Mouse (Mus musculus) spleen, adult 2 months (tissue): ENCODE measurements around the gene 4930470P17Rik. TPM values are rescaled to one million over a fixed set of nuclear protein-coding genes. Genes with fewer than 3 reads are reported as not detected.

Experiments used
- DNase-seq, 2 experiments: peaks; one replicate each; pipeline versions ENCODE4 v3.0.0 to v3.0.0-alpha.2; 2012 to 2021; ENCODE audit warnings: low spot score in 2 of 2, low read depth in 1 of 2
- H3K27ac ChIP-seq: fragments of 200-500 bp; 2 replicates; pipeline ENCODE4 v1.5.1; 2012; ENCODE audit warnings: low read length, inconsistent platforms; ENCODE audit not compliant: insufficient read depth
- H3K27me3 ChIP-seq: fragments of 200-500 bp; 2 replicates; pipeline ENCODE4 v1.6.1; 2012; ENCODE audit warnings: mild to moderate bottlenecking, moderate library complexity, low read length, inconsistent platforms; ENCODE audit not compliant: control insufficient read depth, insufficient read depth
- H3K36me3 ChIP-seq: fragments of 200-500 bp; 2 replicates; pipeline ENCODE4 v1.6.1; 2012; ENCODE audit warnings: mild to moderate bottlenecking, low read length, inconsistent platforms; ENCODE audit not compliant: control insufficient read depth, insufficient read depth
- H3K4me1 ChIP-seq: fragments of 200-500 bp; 2 replicates; pipeline ENCODE4 v1.6.1; 2011; ENCODE audit warnings: inconsistent platforms; ENCODE audit not compliant: control insufficient read depth, insufficient read depth, insufficient read length
- H3K4me3 ChIP-seq: fragments of 200-500 bp; 2 replicates; pipeline ENCODE4 v1.5.1; 2011; ENCODE audit warnings: mild to moderate bottlenecking, inconsistent platforms; ENCODE audit not compliant: insufficient read depth, insufficient read length; ENCODE audit errors: extremely low read depth
- CTCF ChIP-seq: fragments of 200-500 bp; IDR thresholded peaks from 2 replicates; pipeline ENCODE4 v1.5.1; 2011; ENCODE audit warnings: mild to moderate bottlenecking, inconsistent platforms; ENCODE audit not compliant: insufficient read depth, insufficient read length, insufficient replicate concordance; ENCODE audit errors: extremely low read depth
- POLR2A ChIP-seq: fragments of 200-500 bp; IDR thresholded peaks from 2 replicates; pipeline ENCODE4 v1.6.1; 2011; ENCODE audit warnings: low read depth, low read length, inconsistent platforms
- WGBS: fragments of 180-500 bp; shearing (Covaris S2); methylation state at CpG from one replicate; pipeline ENCODE4 v1.1.7; 2018; 5-methylcytosine and 5-hydroxymethylcytosine counted together
- polyA plus RNA-seq: library from polyadenylated mRNA; depleted of rRNA; stranded (reverse); fragments of >200 nt; gene quantifications from 2 replicates; pipeline ENCODE4 v1.2.3, GENCODE M21; 2012; rRNA removed

Gene 4930470P17Rik
- polyA plus RNA-seq = not detected in 2 replicates

- DNase-seq = no peak
- Histone ChIP-seq H3K4me1 (no peaks in the 10 kb centered on the region), H3K36me3 (no peaks in the 10 kb centered on the region), H3K4me3 (no peak within 1 kb of the TSS), H3K27ac (no peak within 1 kb of the TSS), H3K27me3 (no peaks in the 10 kb centered on the region)
- TF ChIP-seq CTCF (no peak), POLR2A (no peak)
- 90% methylated on average over 9 of the region's 9 CpGs for WGBS
Measured at GRCm38 (mm10) chr2:170601917-170602316, at the start of gene 4930470P17Rik. Gene 4930470P17Rik (minus strand): TSS chr2:170602017.

- 84% methylated on average over 1 of the region's 1 CpGs for WGBS
- DNase-seq = no peak
Measured at GRCm38 (mm10) chr2:170651483-170651882, 49.7 kb upstream of the 4930470P17Rik start.

GRCm38 (mm10) chr2:170648542-170648941 lies 46.7 kb upstream of the 4930470P17Rik start:
- 90% methylated on average over 11 of the region's 11 CpGs for WGBS
- Histone ChIP-seq H3K27me3 (no peaks in the 10 kb centered on the region), H3K4me1 (no peaks in the 10 kb centered on the region), H3K36me3 (no peaks in the 10 kb centered on the region), H3K27ac (no peak overlapping the region), H3K4me3 (no peak overlapping the region)
- DNase-seq = no peak
- TF ChIP-seq CTCF = no peak
- TF ChIP-seq POLR2A = no peak

More at GRCm38 (mm10) chr2:170651483-170651882, 49.7 kb upstream of the 4930470P17Rik start:
- H3K4me1 ChIP-seq = no peaks in the 10 kb centered on the region
- no peak overlapping the region for H3K27ac ChIP-seq
- TF ChIP-seq POLR2A = no peak
- TF ChIP-seq CTCF = no peak
- H3K27me3 ChIP-seq = no peaks in the 10 kb centered on the region
- H3K36me3 ChIP-seq = no peaks in the 10 kb centered on the region
- no peak overlapping the region for H3K4me3 ChIP-seq

DNA sequence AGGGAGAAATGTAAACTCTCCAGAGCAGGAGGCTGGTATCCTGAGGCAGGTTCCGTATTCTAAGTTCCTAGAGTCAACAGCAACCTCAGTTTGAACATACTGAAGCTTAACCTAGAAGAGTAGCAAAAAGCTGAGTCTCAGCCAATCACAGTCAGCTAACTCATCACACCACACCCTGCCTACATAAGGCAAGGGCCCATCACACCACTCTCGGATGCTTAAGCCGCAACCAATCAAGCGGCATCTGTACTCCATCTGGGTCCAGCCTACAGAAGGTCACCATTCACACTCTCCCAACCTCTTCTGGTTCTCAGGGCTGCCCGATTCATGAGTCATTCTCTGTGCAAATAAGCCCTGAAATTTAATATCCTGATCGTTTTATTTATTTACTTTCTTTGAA lies 44.4 kb upstream of the 4930470P17Rik start:
- TF ChIP-seq CTCF (no peak), POLR2A (no peak)
- Histone ChIP-seq H3K4me1 (no peaks in the 10 kb centered on the region), H3K4me3 (no peak overlapping the region), H3K27ac (no peak overlapping the region), H3K27me3 (no peaks in the 10 kb centered on the region), H3K36me3 (no peaks in the 10 kb centered on the region)
- 89% methylated on average over 6 of the region's 6 CpGs for WGBS
- DNase-seq = no peak

GRCm38 (mm10) chr2:170642338-170642806 lies 40.6 kb upstream of the 4930470P17Rik start:
- Histone ChIP-seq H3K36me3 (no peaks in the 10 kb centered on the region), H3K4me1 (no peaks in the 10 kb centered on the region), H3K27me3 (no peaks in the 10 kb centered on the region), H3K4me3 (no peak overlapping the region), H3K27ac (no peak overlapping the region)
- 64% methylated on average over 4 of the region's 4 CpGs for WGBS
- DNase-seq = no peak
- TF ChIP-seq CTCF (no peak), POLR2A (no peak)

DNA sequence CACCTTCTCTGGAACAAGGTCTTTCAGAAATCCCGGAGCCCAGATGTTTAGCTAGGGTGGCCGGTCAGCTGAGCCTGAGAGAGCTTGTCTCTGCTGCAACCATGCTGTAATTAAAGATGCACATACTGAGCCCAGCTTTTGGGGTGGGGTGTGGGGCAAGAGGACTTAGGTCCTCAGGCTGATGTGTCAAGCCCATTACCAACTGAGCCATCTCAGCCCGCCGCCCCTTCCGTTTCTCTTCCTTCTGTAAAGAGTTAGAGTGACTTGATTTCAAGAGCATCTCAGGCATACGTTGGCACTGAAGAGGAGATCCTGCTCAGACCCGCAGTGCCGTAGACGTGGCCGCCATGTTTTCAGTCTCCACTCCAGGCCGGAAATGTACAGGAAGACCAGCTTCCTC lies 38.5 kb upstream of the 4930470P17Rik start:
- WGBS = 72% methylated on average over 11 of the region's 11 CpGs
- Histone ChIP-seq H3K27ac (no peak overlapping the region), H3K4me1 (no peaks in the 10 kb centered on the region), H3K36me3 (no peaks in the 10 kb centered on the region), H3K27me3 (no peaks in the 10 kb centered on the region), H3K4me3 (no peak overlapping the region)
- TF ChIP-seq POLR2A (no peak), CTCF (no peak)
- DNase-seq = no peak

DNA sequence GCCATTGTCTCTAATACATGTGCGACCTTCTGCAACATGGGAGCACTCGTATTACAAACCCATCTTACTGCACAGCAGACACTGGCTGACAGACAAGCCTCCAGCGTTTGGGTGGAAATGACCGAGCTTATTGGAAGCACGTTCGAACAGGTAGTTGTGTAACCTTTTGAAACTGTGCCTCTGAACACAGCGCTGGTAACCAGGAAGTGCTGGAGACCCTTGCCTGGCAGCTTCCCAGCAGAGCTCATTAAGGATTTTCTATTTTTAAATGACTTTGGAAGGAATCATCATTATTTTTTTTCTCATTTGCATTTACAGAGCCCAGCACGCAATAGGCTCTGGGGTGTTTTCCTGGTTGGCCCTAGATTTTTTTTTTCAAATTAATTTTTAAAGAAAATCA lies 36.9 kb upstream of the 4930470P17Rik start:
- no peaks in the 10 kb centered on the region for H3K36me3 ChIP-seq
- no peaks in the 10 kb centered on the region for H3K4me1 ChIP-seq
- no peak for DNase-seq
- no peak overlapping the region for H3K4me3 ChIP-seq
- TF ChIP-seq POLR2A (no peak), CTCF (no peak)
- no peak overlapping the region for H3K27ac ChIP-seq
- 63% methylated on average over 8 of the region's 8 CpGs for WGBS
- no peaks in the 10 kb centered on the region for H3K27me3 ChIP-seq
